Mouse (Mus musculus) heart, postnatal 0 days (tissue): Measurements from ENCODE around the gene Gm20662.

Source experiments
- CTCF ChIP-seq: IDR thresholded peaks from 2 replicates; pipeline ENCODE4 v1.5.1; 2016; ENCODE audit warnings: antibody characterized with exemption, control low read depth, low read depth
- EP300 ChIP-seq: IDR thresholded peaks from 2 replicates; pipeline ENCODE4 v1.6.1; 2016; ENCODE audit warnings: antibody characterized with exemption, low read depth

GRCm38 (mm10) chr9:108049561-108050251, 53.6 kb downstream of the Gm20662 start:
- TF ChIP-seq CTCF (no peak), EP300 (no peak)
